Mouse (Mus musculus): ENCODE data around the gene Stk11.

DNA sequence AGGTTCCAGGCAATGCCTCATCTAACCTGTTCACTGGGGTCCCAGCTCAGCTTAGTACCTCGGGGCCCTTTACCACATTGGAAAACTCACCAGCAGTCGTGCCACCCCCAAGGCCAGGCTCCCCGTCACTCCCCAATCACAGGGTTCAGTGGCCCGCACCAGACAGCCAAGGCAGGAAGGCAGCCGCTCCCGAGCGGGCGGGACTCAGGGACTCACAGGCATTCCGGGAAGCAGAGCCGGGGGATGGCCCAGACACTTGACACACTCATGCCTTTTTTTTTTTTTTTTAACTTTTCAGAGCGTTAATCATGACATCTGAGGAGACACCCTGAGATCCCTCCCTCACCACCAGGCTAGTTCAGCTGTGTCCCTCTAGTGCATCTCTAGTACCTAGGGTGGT, 14.6 kb upstream of the Stk11 start:
- TF ChIP-seq CTCF (IDR thresholded peaks at IDR 0.05; ENCODE audit: low read depth, low read length) (no peak), EP300 (IDR thresholded peaks at IDR 0.05; ENCODE audit: insufficient read depth, low read depth, low read length) (no peak), POLR2A (IDR thresholded peaks at IDR 0.05; ENCODE audit: insufficient read depth, low read length) (no peak)
